Mouse (Mus musculus): ENCODE data around the gene Sppl2b. TPM values are rescaled to one million over a fixed set of nuclear protein-coding genes. Genes with fewer than 3 reads are reported as not detected.

Gene Sppl2b
- total and polyA plus RNA-seq, 2 experiments from 2014 or later: 24.2 to 44.4 TPM

- H3K9me3 ChIP-seq (replicated peaks; ENCODE audit: control insufficient read depth, low read length): no peaks in the 10 kb centered on the region
- H3K9ac ChIP-seq (replicated peaks; ENCODE audit: low read depth, low read length): no peak overlapping the region
- H3K4me3 ChIP-seq (ENCODE audit: low read depth, low read length): no peak overlapping the region
- peak overlapping the region; percentile 56 for H3K27ac ChIP-seq (ENCODE audit: low read depth)
- TF ChIP-seq EP300 (IDR thresholded peaks at IDR 0.05; ENCODE audit: low read depth): no peak
- TF ChIP-seq CTCF (IDR thresholded peaks at IDR 0.05; ENCODE audit: low read depth): no peak
- H3K27me3 ChIP-seq (ENCODE audit: control insufficient read depth, insufficient read depth, low read length): peaks cover 36% of the 10 kb centered on the region
- peak; percentile 73 for ATAC-seq (ENCODE audit: insufficient read depth, low read depth)
- 11% methylated on average over 2 of the region's 2 CpGs for WGBS
- no peaks in the 10 kb centered on the region for H3K36me3 ChIP-seq (replicated peaks; ENCODE audit: control insufficient read depth, insufficient read depth, low read length)
- DNase-seq (ENCODE audit: low spot score): peak; percentile 61
- peaks cover 17% of the 10 kb centered on the region; the same call in 1 of the 2 replicates for H3K4me1 ChIP-seq (ENCODE audit: control insufficient read depth, insufficient read depth)
- no peak overlapping the region for H3K4me2 ChIP-seq (ENCODE audit: low read depth, low read length)
These were observed 17.2 kb upstream of the Sppl2b start for GRCm38 (mm10) chr10:80837827-80838226.

GRCm38 (mm10) chr10:80838346-80838912 lies 16.6 kb upstream of the Sppl2b start:
- H3K27me3 ChIP-seq (ENCODE audit: control insufficient read depth, insufficient read depth, low read length): peaks cover 38% of the 10 kb centered on the region
- TF ChIP-seq EP300 (IDR thresholded peaks at IDR 0.05; ENCODE audit: low read depth) (no peak), CTCF (IDR thresholded peaks at IDR 0.05; ENCODE audit: low read depth) (no peak)
- peaks cover 17% of the 10 kb centered on the region; the same call in 1 of the 2 replicates for H3K4me1 ChIP-seq (ENCODE audit: control insufficient read depth, insufficient read depth)
- no peaks in the 10 kb centered on the region for H3K36me3 ChIP-seq (replicated peaks; ENCODE audit: control insufficient read depth, insufficient read depth, low read length)
- H3K4me3 ChIP-seq (ENCODE audit: low read depth, low read length): no peak overlapping the region
- peak overlapping the region; percentile 56 for H3K27ac ChIP-seq (ENCODE audit: low read depth)
- no peaks in the 10 kb centered on the region for H3K9me3 ChIP-seq (replicated peaks; ENCODE audit: control insufficient read depth, low read length)
- WGBS: 58% methylated on average over 2 of the region's 2 CpGs
- H3K9ac ChIP-seq (replicated peaks; ENCODE audit: low read depth, low read length): no peak overlapping the region
- H3K4me2 ChIP-seq (ENCODE audit: low read depth, low read length): no peak overlapping the region
- ATAC-seq (ENCODE audit: insufficient read depth, low read depth): peak; percentile 1; the same call in 1 of the 2 replicates
- no peak for DNase-seq (ENCODE audit: low spot score)

GRCm38 (mm10) chr10:80839848-80840247 lies 15.2 kb upstream of the Sppl2b start:
- TF ChIP-seq CTCF (IDR thresholded peaks at IDR 0.05; ENCODE audit: low read depth): no peak
- no peak for TF ChIP-seq EP300 (IDR thresholded peaks at IDR 0.05; ENCODE audit: low read depth)
- WGBS: 63% methylated on average over 6 of the region's 6 CpGs

GRCm38 (mm10) chr10:80841685-80842084 lies 13.4 kb upstream of the Sppl2b start:
- Histone ChIP-seq H3K4me2 (ENCODE audit: low read depth, low read length) (no peak overlapping the region), H3K27me3 (ENCODE audit: control insufficient read depth, insufficient read depth, low read length) (peaks cover 30% of the 10 kb centered on the region), H3K9me3 (replicated peaks; ENCODE audit: control insufficient read depth, low read length) (no peaks in the 10 kb centered on the region), H3K27ac (ENCODE audit: low read depth) (no peak overlapping the region), H3K4me3 (ENCODE audit: low read depth, low read length) (no peak overlapping the region), H3K9ac (replicated peaks; ENCODE audit: low read depth, low read length) (no peak overlapping the region), H3K36me3 (replicated peaks; ENCODE audit: control insufficient read depth, insufficient read depth, low read length) (no peaks in the 10 kb centered on the region), H3K4me1 (ENCODE audit: control insufficient read depth, insufficient read depth) (peaks cover 26% of the 10 kb centered on the region; the same call in 1 of the 2 replicates)
- TF ChIP-seq EP300 (IDR thresholded peaks at IDR 0.05; ENCODE audit: low read depth) (no peak), CTCF (IDR thresholded peaks at IDR 0.05; ENCODE audit: low read depth) (no peak)
- no peak for DNase-seq (ENCODE audit: low spot score)
- ATAC-seq (ENCODE audit: insufficient read depth, low read depth): no peak
- 79% methylated on average over 2 of the region's 2 CpGs for WGBS

More at GRCm38 (mm10) chr10:80839848-80840247, 15.2 kb upstream of the Sppl2b start:
- Histone ChIP-seq H3K36me3 (replicated peaks; ENCODE audit: control insufficient read depth, insufficient read depth, low read length) (no peaks in the 10 kb centered on the region), H3K4me2 (ENCODE audit: low read depth, low read length) (no peak overlapping the region), H3K27ac (ENCODE audit: low read depth) (no peak overlapping the region), H3K9ac (replicated peaks; ENCODE audit: low read depth, low read length) (no peak overlapping the region), H3K4me3 (ENCODE audit: low read depth, low read length) (no peak overlapping the region), H3K9me3 (replicated peaks; ENCODE audit: control insufficient read depth, low read length) (no peaks in the 10 kb centered on the region), H3K4me1 (ENCODE audit: control insufficient read depth, insufficient read depth) (peaks cover 26% of the 10 kb centered on the region; the same call in 1 of the 2 replicates), H3K27me3 (ENCODE audit: control insufficient read depth, insufficient read depth, low read length) (peaks cover 37% of the 10 kb centered on the region)
- DNase-seq (ENCODE audit: low spot score) (no peak), ATAC-seq (ENCODE audit: insufficient read depth, low read depth) (no peak)

GRCm38 (mm10) chr10:80842334-80842733 lies 12.7 kb upstream of the Sppl2b start:
- no peak overlapping the region for H3K4me2 ChIP-seq (ENCODE audit: low read depth, low read length)
- H3K27ac ChIP-seq (ENCODE audit: low read depth): no peak overlapping the region
- TF ChIP-seq EP300 (IDR thresholded peaks at IDR 0.05; ENCODE audit: low read depth) (no peak), CTCF (IDR thresholded peaks at IDR 0.05; ENCODE audit: low read depth) (no peak)
- ATAC-seq (ENCODE audit: insufficient read depth, low read depth) (no peak), DNase-seq (ENCODE audit: low spot score) (no peak)
- peaks cover 30% of the 10 kb centered on the region for H3K27me3 ChIP-seq (ENCODE audit: control insufficient read depth, insufficient read depth, low read length)
- peaks cover 19% of the 10 kb centered on the region; the same call in 1 of the 2 replicates for H3K4me1 ChIP-seq (ENCODE audit: control insufficient read depth, insufficient read depth)
- WGBS: 80% methylated on average over 15 of the region's 15 CpGs
- H3K36me3 ChIP-seq (replicated peaks; ENCODE audit: control insufficient read depth, insufficient read depth, low read length): no peaks in the 10 kb centered on the region
- no peak overlapping the region for H3K4me3 ChIP-seq (ENCODE audit: low read depth, low read length)
- H3K9me3 ChIP-seq (replicated peaks; ENCODE audit: control insufficient read depth, low read length): no peaks in the 10 kb centered on the region
- H3K9ac ChIP-seq (replicated peaks; ENCODE audit: low read depth, low read length): no peak overlapping the region

Data from heart, postnatal 0 days (tissue).